Mouse (Mus musculus) lung, postnatal 14 days (tissue): ENCODE measurements around the gene Elovl5.

Experiments used
- DNase-seq: peaks from one replicate; pipeline ENCODE4 v3.0.0; 2021

Gene Elovl5

DNA sequence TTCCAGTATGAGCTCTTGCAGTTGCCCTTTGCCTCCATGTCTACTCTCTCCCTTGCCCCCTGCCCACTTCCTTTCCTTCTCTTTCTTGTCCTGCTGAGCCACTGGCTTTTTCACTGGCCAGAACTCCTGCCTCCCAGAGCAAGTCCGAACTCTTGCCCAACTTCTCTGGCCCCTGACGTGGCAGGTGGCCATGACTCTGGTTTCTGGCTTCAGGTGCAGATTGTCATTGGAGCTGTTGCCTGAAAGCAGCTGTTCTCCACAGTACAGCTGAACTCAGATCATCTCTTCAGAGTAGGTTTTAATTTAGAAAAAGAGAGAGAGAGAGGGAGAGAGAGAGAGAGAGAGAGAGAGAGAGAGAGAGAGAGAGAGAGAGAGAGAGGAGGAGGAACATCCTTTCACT is 86.1 kb downstream of the Elovl5 start:
- no peak for DNase-seq

DNA sequence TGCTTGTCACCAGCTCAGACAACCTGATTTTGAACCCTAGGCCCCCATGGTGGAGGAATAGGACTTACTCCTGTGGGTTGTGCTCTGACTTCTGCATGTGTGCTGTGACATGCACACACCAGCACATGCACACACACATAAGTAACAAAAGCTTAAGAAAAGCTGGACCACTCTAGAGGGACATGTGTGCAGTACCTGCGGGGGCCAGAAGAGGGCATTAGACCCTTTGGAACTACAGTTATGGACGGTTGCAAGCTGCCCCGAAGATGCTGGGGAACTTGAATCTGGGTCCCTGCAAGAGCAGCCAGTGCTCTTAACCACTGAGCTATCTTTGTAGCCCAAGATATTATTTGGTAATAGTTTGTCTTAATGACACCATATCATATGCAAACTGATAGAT is 88.3 kb downstream of the Elovl5 start:
- DNase-seq = peak; percentile 54

- peak; percentile 93 for DNase-seq
Measured at GRCm38 (mm10) chr9:78006209-78007001, 89.2 kb downstream of the Elovl5 start.

GRCm38 (mm10) chr9:78009382-78009781 is 92.2 kb downstream of the Elovl5 start:
- peak; percentile 65 for DNase-seq

GRCm38 (mm10) chr9:78010187-78010586 is 93.0 kb downstream of the Elovl5 start:
- no peak for DNase-seq

DNA sequence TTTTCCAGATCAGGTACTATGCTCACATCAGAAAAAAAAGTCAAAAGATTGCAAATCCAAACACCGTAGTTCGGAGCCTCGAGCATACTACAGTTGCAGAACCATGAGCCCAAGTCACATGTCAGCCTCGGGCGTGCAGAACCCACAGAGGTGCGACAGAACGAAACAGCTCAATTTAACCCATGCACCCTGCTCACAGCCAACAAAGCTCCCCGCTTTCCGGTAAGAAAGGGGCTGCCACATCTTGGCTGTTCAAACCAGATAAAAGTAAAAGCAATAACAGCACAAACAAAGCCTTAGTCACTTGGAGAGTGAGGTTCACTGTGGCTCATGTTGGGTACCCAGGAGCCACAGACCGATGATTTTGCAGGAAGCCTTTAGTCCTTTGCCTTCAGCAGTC is 93.5 kb downstream of the Elovl5 start:
- no peak for DNase-seq

DNA sequence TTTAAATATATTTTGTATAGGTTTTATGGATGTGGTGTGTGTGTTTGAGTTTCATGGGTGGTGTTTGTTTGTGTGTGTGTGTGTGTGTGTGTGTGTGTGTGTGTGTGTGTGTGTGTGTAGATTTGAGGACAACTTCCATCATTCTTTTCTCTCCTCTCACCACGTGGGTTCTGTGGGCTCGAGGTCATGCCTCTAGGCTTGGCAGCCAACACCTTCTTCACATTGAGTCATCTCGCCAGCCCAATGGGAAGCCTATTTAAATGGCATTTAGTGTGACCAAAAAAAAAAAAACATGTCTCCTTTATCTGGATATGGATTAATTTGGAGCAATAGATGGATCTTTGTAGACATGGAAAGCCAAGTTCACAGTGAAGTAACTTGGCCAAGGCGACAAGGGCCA is 94.9 kb downstream of the Elovl5 start:
- DNase-seq = no peak

DNA sequence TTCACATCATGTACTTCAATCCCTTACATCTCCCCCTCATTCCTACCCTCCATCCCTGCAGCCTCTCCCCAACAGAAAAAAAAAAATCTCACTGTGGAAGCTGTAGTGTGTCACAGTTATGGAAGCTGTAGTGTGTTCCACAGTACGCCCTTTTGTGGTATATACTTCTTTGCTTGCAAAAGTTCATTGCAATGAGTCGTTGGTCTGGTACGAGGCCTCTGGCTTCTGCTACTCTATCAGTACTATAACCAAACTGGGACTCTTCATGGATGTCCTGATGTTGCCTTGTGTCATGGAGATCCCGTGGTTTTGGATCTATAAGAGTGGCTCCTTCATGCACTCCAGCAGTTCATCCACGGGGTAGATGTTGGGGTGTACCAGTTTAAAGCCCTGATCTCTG is 95.5 kb downstream of the Elovl5 start:
- DNase-seq = no peak

GRCm38 (mm10) chr9:78013813-78014212 is 96.6 kb downstream of the Elovl5 start:
- DNase-seq = no peak

- DNase-seq = no peak
Measured at GRCm38 (mm10) chr9:78015816-78016215, 98.7 kb downstream of the Elovl5 start.

GRCm38 (mm10) chr9:78016288-78016687 is 99.1 kb downstream of the Elovl5 start:
- DNase-seq = no peak

- no peak for DNase-seq
Measured at GRCm38 (mm10) chr9:78021256-78021655, 104.1 kb downstream of the Elovl5 start.

- DNase-seq = peak; percentile 61
Measured at GRCm38 (mm10) chr9:78022187-78022945, 105.2 kb downstream of the Elovl5 start.

- peak; percentile 78 for DNase-seq
Measured at GRCm38 (mm10) chr9:78024823-78025222, 107.7 kb downstream of the Elovl5 start.

GRCm38 (mm10) chr9:78027099-78027498 is 109.9 kb downstream of the Elovl5 start:
- DNase-seq = no peak

GRCm38 (mm10) chr9:78030835-78031456 is 113.8 kb downstream of the Elovl5 start:
- no peak for DNase-seq

DNA sequence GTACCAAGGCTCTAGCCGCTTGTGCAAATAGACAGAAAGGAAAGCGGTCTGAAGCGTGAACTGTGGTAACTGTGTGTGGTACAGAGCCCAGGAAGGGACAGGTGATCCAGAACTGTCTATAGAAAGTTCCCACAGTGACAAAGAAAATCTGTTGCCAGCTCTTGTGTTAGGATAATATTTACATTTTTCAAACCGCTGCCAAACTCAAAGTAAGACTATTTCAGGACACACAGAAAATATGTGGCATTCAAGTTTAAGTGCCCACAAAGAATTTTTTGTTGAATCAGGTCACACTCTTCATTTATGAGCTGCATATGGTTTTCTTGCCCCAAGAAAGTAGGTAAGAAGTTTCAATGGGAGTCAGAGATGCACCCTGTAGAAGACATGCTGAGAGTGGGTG is 115.8 kb downstream of the Elovl5 start:
- DNase-seq = no peak
